Mouse (Mus musculus): ENCODE data around the gene Tgoln1. TPM values are rescaled to one million over a fixed set of nuclear protein-coding genes. Genes with fewer than 3 reads are reported as not detected.
A peak's percentile ranks its signal among the peaks of the same experiment; 100 is the strongest.

The Tgoln1 gene
- polyA plus RNA-seq, 1 experiment from 2014 or later = 42.3 TPM

DNA sequence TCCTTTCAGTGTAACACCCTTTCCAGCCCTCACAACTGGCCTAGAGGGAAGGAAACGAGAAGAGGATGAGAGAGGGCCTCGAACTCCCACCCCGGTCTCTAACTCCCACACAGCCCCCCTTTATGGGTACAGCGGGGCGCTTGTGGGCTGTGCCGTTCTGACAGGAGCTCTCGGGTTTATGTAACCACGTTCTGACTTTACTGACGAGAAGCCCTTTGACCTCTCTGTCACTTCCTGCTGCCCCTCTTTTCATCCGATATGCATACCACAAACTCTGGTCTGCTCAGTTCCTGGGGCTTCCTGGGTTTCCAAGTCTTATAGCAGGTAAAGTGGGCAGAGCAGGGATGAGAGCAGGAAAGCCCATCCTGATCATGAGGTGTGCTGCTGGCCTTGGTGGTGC lies 17.5 kb upstream of the Tgoln1 start:
- ATAC-seq (replicated peaks; ENCODE audit: low FRiP score, low read depth) = no peak
- WGBS = 38% methylated on average over 10 of the region's 10 CpGs

DNA sequence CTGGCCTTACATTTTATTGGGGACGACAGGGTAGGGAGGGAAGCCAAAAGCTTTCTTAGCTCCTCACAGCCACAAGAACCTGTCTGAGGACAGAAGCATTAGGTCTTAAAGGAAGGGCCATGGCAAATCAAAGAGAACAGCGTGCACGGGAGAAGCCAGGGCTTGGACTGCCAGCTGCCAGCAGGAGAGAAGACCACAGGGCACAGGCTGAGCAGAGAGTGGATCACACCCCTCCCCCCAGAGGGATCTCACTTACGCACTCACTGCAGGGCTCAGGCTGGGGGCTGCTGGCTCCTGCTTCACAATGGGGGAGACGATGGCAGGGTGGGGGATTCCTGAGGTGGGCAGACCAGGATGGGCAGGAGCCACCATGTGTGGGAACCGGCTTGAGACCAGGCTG lies 14.9 kb upstream of the Tgoln1 start:
- DNase-seq (ENCODE audit: low spot score) (no peak), ATAC-seq (replicated peaks; ENCODE audit: low FRiP score, low read depth) (no peak)
- no peak overlapping the region for H3K9ac ChIP-seq (ENCODE audit: low read depth, low read length)
- peaks cover 40% of the 10 kb centered on the region for H3K36me3 ChIP-seq (ENCODE audit: insufficient read depth, low read length)
- 60% methylated on average over 6 of the region's 6 CpGs for WGBS
- H3K9me3 ChIP-seq (replicated peaks; ENCODE audit: low read length) = no peaks in the 10 kb centered on the region
- no peak for TF ChIP-seq CTCF (IDR thresholded peaks at IDR 0.05; ENCODE audit: low read depth)
- no peak overlapping the region for H3K4me2 ChIP-seq (ENCODE audit: low read length)
- H3K27me3 ChIP-seq (ENCODE audit: insufficient read depth, low read length) = no peaks in the 10 kb centered on the region
- H3K4me1 ChIP-seq (replicated peaks; ENCODE audit: insufficient read depth, low read length) = no peaks in the 10 kb centered on the region
- no peak overlapping the region for H3K4me3 ChIP-seq (replicated peaks; ENCODE audit: low read depth, low read length)
- H3K27ac ChIP-seq = no peak overlapping the region

More for the DNA sequence above, 17.5 kb upstream of the Tgoln1 start:
- Histone ChIP-seq H3K4me2 (ENCODE audit: low read length) (no peak overlapping the region), H3K4me3 (replicated peaks; ENCODE audit: low read depth, low read length) (no peak overlapping the region), H3K27me3 (ENCODE audit: insufficient read depth, low read length) (no peaks in the 10 kb centered on the region), H3K9ac (ENCODE audit: low read depth, low read length) (no peak overlapping the region), H3K9me3 (replicated peaks; ENCODE audit: low read length) (no peaks in the 10 kb centered on the region), H3K4me1 (replicated peaks; ENCODE audit: insufficient read depth, low read length) (no peaks in the 10 kb centered on the region), H3K27ac (no peak overlapping the region), H3K36me3 (ENCODE audit: insufficient read depth, low read length) (peaks cover 27% of the 10 kb centered on the region)
- DNase-seq (ENCODE audit: low spot score) = no peak
- TF ChIP-seq CTCF (IDR thresholded peaks at IDR 0.05; ENCODE audit: low read depth) = no peak

DNA sequence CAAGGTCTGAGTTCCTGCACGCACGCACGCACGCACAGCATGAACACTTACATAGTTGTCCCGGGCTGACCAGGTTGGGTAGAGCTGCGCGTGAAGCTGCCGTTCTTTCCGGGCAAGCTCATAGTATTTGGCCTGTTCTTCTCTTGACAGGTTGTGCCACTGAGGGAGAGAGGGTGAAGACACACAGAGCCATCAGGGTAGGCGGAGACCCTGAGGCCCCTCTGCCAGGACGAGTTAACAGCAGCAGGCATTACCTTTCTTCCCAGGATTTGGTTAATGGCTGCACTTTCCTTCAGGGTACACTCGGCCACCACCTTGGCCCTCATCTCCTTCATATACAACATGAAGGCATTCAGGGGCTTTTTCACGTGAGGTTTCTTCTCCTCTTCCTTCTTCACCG lies 14.2 kb upstream of the Tgoln1 start:
- 81% methylated on average over 14 of the region's 14 CpGs for WGBS
- H3K4me3 ChIP-seq (replicated peaks; ENCODE audit: low read depth, low read length) = no peak overlapping the region
- no peak overlapping the region for H3K4me2 ChIP-seq (ENCODE audit: low read length)
- DNase-seq (ENCODE audit: low spot score) (no peak), ATAC-seq (replicated peaks; ENCODE audit: low FRiP score, low read depth) (no peak)
- H3K4me1 ChIP-seq (replicated peaks; ENCODE audit: insufficient read depth, low read length) = no peaks in the 10 kb centered on the region
- no peaks in the 10 kb centered on the region for H3K9me3 ChIP-seq (replicated peaks; ENCODE audit: low read length)
- no peak overlapping the region; the same call in 1 of the 2 replicates for H3K27ac ChIP-seq
- H3K36me3 ChIP-seq (ENCODE audit: insufficient read depth, low read length) = peaks cover 47% of the 10 kb centered on the region
- H3K27me3 ChIP-seq (ENCODE audit: insufficient read depth, low read length) = no peaks in the 10 kb centered on the region
- TF ChIP-seq CTCF (IDR thresholded peaks at IDR 0.05; ENCODE audit: low read depth) = no peak
- H3K9ac ChIP-seq (ENCODE audit: low read depth, low read length) = no peak overlapping the region

DNA sequence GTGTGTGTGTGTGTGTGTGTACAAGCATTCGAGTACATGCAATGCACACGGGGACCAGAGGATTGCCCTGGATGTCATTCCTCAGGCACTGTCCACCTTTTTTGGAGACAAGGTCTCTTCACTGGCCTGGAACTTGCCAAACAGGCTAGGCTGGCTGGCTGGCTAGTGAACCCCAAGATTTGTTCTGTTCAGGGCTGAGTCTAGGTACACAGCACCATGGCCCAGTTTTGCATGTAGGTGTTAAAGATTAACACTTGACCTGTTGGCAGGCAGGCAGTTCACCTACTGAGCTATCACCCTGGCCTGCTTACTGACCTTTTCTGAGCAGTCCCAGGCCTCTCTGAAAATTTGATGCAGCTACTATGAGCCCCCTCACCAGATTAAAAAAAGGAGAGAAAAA lies 13.6 kb upstream of the Tgoln1 start:
- Histone ChIP-seq H3K27me3 (ENCODE audit: insufficient read depth, low read length) (no peaks in the 10 kb centered on the region), H3K9me3 (replicated peaks; ENCODE audit: low read length) (no peaks in the 10 kb centered on the region), H3K9ac (ENCODE audit: low read depth, low read length) (no peak overlapping the region), H3K36me3 (ENCODE audit: insufficient read depth, low read length) (peaks cover 47% of the 10 kb centered on the region), H3K4me3 (replicated peaks; ENCODE audit: low read depth, low read length) (no peak overlapping the region), H3K4me1 (replicated peaks; ENCODE audit: insufficient read depth, low read length) (no peaks in the 10 kb centered on the region), H3K27ac (no peak overlapping the region), H3K4me2 (ENCODE audit: low read length) (no peak overlapping the region)
- DNase-seq (ENCODE audit: low spot score) (no peak), ATAC-seq (replicated peaks; ENCODE audit: low FRiP score, low read depth) (no peak)
- 84% methylated on average over 2 of the region's 2 CpGs for WGBS
- no peak for TF ChIP-seq CTCF (IDR thresholded peaks at IDR 0.05; ENCODE audit: low read depth)

DNA sequence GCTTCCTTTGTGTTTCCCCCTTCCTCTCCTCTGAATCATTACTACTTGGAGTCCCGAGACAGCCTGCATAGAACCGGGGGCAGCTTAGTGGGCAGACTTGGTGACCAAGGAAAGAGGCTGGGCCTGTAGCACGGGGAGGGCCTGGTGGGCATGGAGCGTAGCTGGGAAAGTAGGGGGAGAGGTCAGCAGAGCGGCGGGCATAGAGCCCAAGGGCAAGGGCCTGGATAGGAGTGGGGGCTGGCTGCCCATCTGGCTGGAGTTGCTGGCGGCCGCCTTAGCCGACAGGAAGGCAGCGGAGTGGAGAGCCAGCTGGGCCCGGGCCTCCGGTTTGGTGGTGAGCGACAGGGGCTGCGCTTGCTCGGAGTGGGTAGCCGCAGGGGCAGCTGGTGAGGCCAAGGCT lies 10.5 kb upstream of the Tgoln1 start:
- peak overlapping the region; percentile 35; the same call in 1 of the 2 replicates for H3K9ac ChIP-seq (ENCODE audit: low read depth, low read length)
- peaks cover 39% of the 10 kb centered on the region for H3K36me3 ChIP-seq (ENCODE audit: insufficient read depth, low read length)
- no peaks in the 10 kb centered on the region for H3K9me3 ChIP-seq (replicated peaks; ENCODE audit: low read length)
- ATAC-seq (replicated peaks; ENCODE audit: low FRiP score, low read depth) (peak; percentile 88), DNase-seq (ENCODE audit: low spot score) (peak; percentile 52)
- H3K27ac ChIP-seq = peak overlapping the region; percentile 71
- TF ChIP-seq CTCF (IDR thresholded peaks at IDR 0.05; ENCODE audit: low read depth) = no peak
- 47% methylated on average over 16 of the region's 16 CpGs for WGBS
- H3K4me3 ChIP-seq (replicated peaks; ENCODE audit: low read depth, low read length) = no peak overlapping the region
- H3K27me3 ChIP-seq (ENCODE audit: insufficient read depth, low read length) = no peaks in the 10 kb centered on the region
- no peaks in the 10 kb centered on the region for H3K4me1 ChIP-seq (replicated peaks; ENCODE audit: insufficient read depth, low read length)
- no peak overlapping the region for H3K4me2 ChIP-seq (ENCODE audit: low read length)

DNA sequence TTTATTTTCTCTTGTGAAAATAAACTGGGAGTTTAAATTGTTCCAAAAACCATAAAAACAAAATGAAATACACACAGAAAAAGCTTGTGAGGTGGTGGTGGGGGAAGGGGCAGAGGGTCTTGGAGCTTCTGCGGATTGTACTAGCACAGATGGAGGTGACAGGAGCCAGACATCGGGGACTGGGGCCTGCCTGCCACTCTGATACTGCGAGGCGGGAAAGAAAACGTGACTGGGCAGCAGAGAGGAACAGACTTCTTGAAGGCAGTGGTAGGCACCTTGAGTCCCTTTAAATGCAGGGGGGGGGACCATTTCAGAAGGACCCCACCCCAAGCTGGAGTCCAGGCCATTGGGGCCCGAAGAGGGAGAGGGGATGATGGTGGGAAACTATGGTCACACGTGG lies 9.6 kb upstream of the Tgoln1 start:
- DNase-seq (ENCODE audit: low spot score) = no peak
- H3K9me3 ChIP-seq (replicated peaks; ENCODE audit: low read length) = no peaks in the 10 kb centered on the region
- H3K4me3 ChIP-seq (replicated peaks; ENCODE audit: low read depth, low read length) = no peak overlapping the region
- H3K36me3 ChIP-seq (ENCODE audit: insufficient read depth, low read length) = peaks cover 31% of the 10 kb centered on the region
- 0 out of 2 replicates have a peak overlapping the region, but pooled peaks have one; percentile 71 for H3K27ac ChIP-seq
- H3K9ac ChIP-seq (ENCODE audit: low read depth, low read length) = no peak overlapping the region
- no peaks in the 10 kb centered on the region for H3K4me1 ChIP-seq (replicated peaks; ENCODE audit: insufficient read depth, low read length)
- H3K4me2 ChIP-seq (ENCODE audit: low read length) = no peak overlapping the region
- no peak for ATAC-seq (replicated peaks; ENCODE audit: low FRiP score, low read depth)
- H3K27me3 ChIP-seq (ENCODE audit: insufficient read depth, low read length) = no peaks in the 10 kb centered on the region
- TF ChIP-seq CTCF (IDR thresholded peaks at IDR 0.05; ENCODE audit: low read depth) = no peak
- WGBS = 78% methylated on average over 7 of the region's 7 CpGs

All from kidney, postnatal 0 days (tissue).